Mouse (Mus musculus): Measurements from ENCODE around the gene Phactr3. TPM values are rescaled to one million over a fixed set of nuclear protein-coding genes. Genes with fewer than 3 reads are reported as not detected.

Phactr3 gene
- polyA plus RNA-seq, 1 experiment: not detected

DNA sequence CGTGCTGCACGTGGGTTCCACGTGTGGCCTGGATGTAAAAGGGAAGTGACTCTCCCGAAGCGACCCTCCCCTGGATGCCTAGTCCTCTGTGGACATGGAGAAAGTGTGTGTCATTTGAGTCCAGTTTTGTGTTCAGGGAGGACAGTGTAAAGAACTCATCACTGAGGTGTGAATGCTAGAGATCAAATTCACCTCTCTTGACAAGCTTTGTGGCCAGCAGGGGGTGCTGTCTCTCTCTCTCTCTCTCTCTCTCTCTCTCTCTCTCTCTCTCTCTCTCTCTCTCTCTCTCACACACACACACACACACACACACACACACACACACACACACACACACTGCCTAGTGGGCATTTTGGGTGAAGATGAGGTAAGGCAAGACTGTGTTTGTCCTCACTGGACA lies 168.5 kb downstream of the Phactr3 start:
- TF ChIP-seq POLR2A (IDR thresholded peaks at IDR 0.05; ENCODE audit: borderline replicate concordance, control insufficient read depth, low read depth, low read length) (no peak), CTCF (IDR thresholded peaks at IDR 0.05; ENCODE audit: control insufficient read depth, insufficient read depth, low read length) (no peak)
- Histone ChIP-seq H3K4me3 (replicated peaks; ENCODE audit: control insufficient read depth, low read depth, low read length) (no peak overlapping the region), H3K4me1 (ENCODE audit: control insufficient read depth, insufficient read depth, low read length) (no peaks in the 10 kb centered on the region), H3K27ac (ENCODE audit: control insufficient read depth, insufficient read depth, low read depth, low read length, poor library complexity) (no peak overlapping the region)
- 60% methylated on average over 5 of the region's 5 CpGs for WGBS

DNA sequence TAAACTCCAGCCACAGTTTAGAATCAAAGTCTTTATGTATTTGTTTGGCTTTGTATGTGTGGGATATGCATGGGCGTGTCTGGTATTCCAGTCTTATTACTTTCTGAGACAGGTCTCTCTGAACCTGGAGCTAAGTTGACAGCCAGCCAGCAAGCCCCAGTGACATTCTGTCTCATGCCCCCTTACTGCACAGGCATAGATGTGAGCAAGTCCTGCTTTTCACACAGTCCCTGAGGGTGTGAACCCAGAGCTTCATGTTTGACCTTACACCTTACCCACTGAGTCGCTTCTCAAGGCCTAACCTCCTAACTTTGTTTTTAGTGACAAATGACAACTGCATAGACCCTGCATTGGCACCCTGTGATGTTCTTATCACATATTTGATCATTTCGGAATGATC lies 169.9 kb downstream of the Phactr3 start:
- no peaks in the 10 kb centered on the region for H3K4me1 ChIP-seq (ENCODE audit: control insufficient read depth, insufficient read depth, low read length)
- no peak overlapping the region for H3K27ac ChIP-seq (ENCODE audit: control insufficient read depth, insufficient read depth, low read depth, low read length, poor library complexity)
- no peak for TF ChIP-seq POLR2A (IDR thresholded peaks at IDR 0.05; ENCODE audit: borderline replicate concordance, control insufficient read depth, low read depth, low read length)
- no peak for TF ChIP-seq CTCF (IDR thresholded peaks at IDR 0.05; ENCODE audit: control insufficient read depth, insufficient read depth, low read length)
- H3K4me3 ChIP-seq (replicated peaks; ENCODE audit: control insufficient read depth, low read depth, low read length): no peak overlapping the region
- WGBS: 75% methylated on average over 3 of the region's 3 CpGs

DNA sequence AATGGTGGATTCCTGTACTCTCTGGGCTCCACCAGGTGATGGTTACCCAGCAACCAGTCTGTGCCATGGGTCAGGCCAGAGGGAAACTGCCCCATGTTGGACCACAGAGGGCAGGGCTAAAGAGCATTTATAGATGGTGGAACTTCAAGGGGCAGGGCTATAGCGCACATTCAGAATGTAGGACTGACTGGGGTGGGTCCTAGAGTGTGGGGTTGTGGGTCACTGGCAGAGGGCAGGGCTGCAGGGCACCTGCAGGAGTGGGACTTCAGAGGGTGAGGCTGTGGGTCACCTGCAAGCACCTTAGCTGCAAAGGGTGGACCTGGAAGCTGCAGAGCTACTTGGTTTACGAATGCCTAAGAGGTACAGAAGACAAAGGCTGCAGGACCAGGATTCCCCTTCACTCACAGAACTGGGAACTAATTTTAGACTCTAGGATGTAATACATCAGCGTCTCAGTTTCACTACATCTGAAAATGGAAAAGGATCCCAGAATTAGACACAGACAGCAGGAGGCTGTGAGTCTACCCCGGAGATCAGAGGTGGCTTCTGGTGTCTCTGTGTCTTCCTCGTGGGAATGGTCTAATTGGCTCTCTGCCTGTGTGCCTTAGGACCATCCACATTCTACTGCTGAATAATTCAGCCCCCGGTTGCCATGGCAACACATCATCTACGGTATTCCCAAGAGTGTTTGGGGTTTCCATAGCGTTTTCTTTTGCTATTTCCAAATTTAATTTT lies 184.8 kb downstream of the Phactr3 start:
- Histone ChIP-seq H3K4me1 (ENCODE audit: control insufficient read depth, insufficient read depth, low read length) (no peaks in the 10 kb centered on the region), H3K4me3 (replicated peaks; ENCODE audit: control insufficient read depth, low read depth, low read length) (no peak overlapping the region), H3K27ac (ENCODE audit: control insufficient read depth, insufficient read depth, low read depth, low read length, poor library complexity) (no peak overlapping the region)
- WGBS: 75% methylated on average over 8 of the region's 8 CpGs
- TF ChIP-seq POLR2A (IDR thresholded peaks at IDR 0.05; ENCODE audit: borderline replicate concordance, control insufficient read depth, low read depth, low read length): no peak
- TF ChIP-seq CTCF (IDR thresholded peaks at IDR 0.05; ENCODE audit: control insufficient read depth, insufficient read depth, low read length): no peak

DNA sequence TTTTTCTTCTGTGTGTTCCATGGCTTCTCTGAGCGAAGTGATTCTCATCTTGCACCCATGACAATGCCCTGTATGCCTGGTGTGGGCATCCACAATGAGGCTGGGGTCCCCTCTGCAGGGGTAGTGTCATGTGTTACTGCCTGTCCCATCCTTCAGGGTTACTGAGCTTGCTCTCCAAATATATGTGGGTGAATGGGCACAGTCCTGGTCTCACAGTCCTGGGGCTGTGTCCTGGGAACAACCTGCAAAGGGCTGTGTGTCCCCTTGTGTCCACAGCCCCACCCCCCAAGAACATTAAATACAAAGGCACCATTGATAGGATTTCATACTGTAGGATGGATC lies 185.4 kb downstream of the Phactr3 start:
- 17% methylated on average over 1 of the region's 1 CpGs for WGBS
- Histone ChIP-seq H3K27ac (ENCODE audit: control insufficient read depth, insufficient read depth, low read depth, low read length, poor library complexity) (no peak overlapping the region), H3K4me3 (replicated peaks; ENCODE audit: control insufficient read depth, low read depth, low read length) (no peak overlapping the region), H3K4me1 (ENCODE audit: control insufficient read depth, insufficient read depth, low read length) (no peaks in the 10 kb centered on the region)
- TF ChIP-seq CTCF (IDR thresholded peaks at IDR 0.05; ENCODE audit: control insufficient read depth, insufficient read depth, low read length) (no peak), POLR2A (IDR thresholded peaks at IDR 0.05; ENCODE audit: borderline replicate concordance, control insufficient read depth, low read depth, low read length) (no peak)

DNA sequence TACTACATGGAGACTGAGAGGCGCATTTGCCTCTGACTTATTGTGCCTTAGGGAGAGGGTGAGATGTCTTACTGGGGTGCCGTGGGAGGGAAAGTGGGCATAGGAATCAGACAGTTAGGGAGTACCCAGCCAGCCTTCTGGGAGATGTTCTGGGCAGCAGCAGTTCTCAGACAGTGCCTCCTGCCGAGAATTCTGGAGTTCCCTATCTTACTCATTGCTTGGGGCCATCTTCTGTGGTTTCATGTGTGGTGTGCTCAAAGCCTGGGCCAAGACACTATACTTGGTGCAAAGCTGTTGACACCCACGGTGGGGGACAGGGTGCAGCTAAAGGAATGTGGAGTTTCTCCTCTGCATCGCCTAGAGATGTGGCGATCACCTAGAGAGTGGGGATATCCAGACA lies 185.9 kb downstream of the Phactr3 start:
- no peak overlapping the region for H3K4me3 ChIP-seq (replicated peaks; ENCODE audit: control insufficient read depth, low read depth, low read length)
- H3K27ac ChIP-seq (ENCODE audit: control insufficient read depth, insufficient read depth, low read depth, low read length, poor library complexity): no peak overlapping the region
- TF ChIP-seq POLR2A (IDR thresholded peaks at IDR 0.05; ENCODE audit: borderline replicate concordance, control insufficient read depth, low read depth, low read length) (no peak), CTCF (IDR thresholded peaks at IDR 0.05; ENCODE audit: control insufficient read depth, insufficient read depth, low read length) (no peak)
- H3K4me1 ChIP-seq (ENCODE audit: control insufficient read depth, insufficient read depth, low read length): no peaks in the 10 kb centered on the region
- 73% methylated on average over 6 of the region's 6 CpGs for WGBS

DNA sequence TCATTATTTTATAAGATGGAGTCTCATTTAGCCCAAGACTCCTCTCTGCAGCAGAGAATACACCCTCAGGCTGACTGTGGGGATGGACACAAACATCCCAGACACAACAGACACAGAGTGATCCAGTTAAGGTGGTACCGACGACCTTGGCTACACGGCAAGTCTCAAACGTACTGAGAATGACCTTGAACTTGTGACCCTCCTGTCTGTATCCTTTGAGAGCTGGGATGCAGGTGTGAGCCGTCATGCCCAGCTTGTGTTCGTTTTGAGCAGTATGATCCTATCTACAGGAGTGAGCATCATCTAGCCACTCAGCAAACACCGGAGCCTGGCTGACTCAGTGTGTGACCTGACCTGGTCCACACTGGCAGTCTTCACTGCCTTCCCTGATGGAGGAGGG lies 194.8 kb downstream of the Phactr3 start:
- Histone ChIP-seq H3K4me3 (replicated peaks; ENCODE audit: control insufficient read depth, low read depth, low read length) (no peak overlapping the region), H3K4me1 (ENCODE audit: control insufficient read depth, insufficient read depth, low read length) (no peaks in the 10 kb centered on the region), H3K27ac (ENCODE audit: control insufficient read depth, insufficient read depth, low read depth, low read length, poor library complexity) (no peak overlapping the region)
- TF ChIP-seq POLR2A (IDR thresholded peaks at IDR 0.05; ENCODE audit: borderline replicate concordance, control insufficient read depth, low read depth, low read length) (no peak), CTCF (IDR thresholded peaks at IDR 0.05; ENCODE audit: control insufficient read depth, insufficient read depth, low read length) (no peak)
- WGBS: 77% methylated on average over 7 of the region's 7 CpGs

DNA sequence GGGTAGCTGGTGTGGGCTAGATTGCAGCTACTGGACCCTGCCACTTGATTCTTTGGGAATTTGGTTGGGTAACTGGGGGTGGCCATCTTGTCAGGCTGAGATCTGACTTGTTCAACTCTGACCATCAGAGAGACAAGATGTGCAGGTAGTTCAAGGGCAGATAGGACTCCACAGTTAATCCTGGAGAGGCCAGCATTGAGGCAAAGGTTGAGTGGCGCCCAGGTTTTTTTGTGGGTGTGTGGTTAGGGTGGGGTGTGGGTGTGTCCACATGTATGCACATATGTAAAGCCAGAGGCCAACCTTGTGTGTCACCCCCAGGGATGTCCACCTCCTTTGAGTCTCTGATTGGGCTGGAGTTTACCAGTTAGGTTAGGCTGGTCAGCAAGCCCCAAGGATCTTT lies 197.5 kb downstream of the Phactr3 start:
- H3K4me1 ChIP-seq (ENCODE audit: control insufficient read depth, insufficient read depth, low read length): no peaks in the 10 kb centered on the region
- 67% methylated on average over 1 of the region's 1 CpGs for WGBS
- H3K4me3 ChIP-seq (replicated peaks; ENCODE audit: control insufficient read depth, low read depth, low read length): no peak overlapping the region
- H3K27ac ChIP-seq (ENCODE audit: control insufficient read depth, insufficient read depth, low read depth, low read length, poor library complexity): no peak overlapping the region
- TF ChIP-seq CTCF (IDR thresholded peaks at IDR 0.05; ENCODE audit: control insufficient read depth, insufficient read depth, low read length) (no peak), POLR2A (IDR thresholded peaks at IDR 0.05; ENCODE audit: borderline replicate concordance, control insufficient read depth, low read depth, low read length) (no peak)

DNA sequence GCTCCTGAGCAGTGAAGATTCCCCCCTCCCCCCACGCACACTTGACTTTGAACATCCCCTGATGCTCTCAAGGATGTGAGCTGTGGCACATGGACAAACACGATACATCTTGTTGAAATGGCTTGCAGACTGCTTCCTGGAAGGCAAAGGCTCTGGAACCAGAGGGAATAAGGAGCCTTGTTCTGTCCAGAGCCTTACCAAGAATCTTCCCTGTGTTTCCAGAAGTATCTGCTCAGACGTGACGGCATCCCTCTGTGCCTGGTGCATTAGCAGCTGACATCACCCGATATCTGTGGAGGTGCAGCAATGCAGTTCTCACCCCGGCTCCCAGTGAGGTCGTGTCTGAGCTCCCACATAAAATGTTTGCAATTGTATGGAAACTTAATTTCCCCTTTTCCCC lies 201.0 kb downstream of the Phactr3 start:
- Histone ChIP-seq H3K27ac (ENCODE audit: control insufficient read depth, insufficient read depth, low read depth, low read length, poor library complexity) (no peak overlapping the region), H3K4me1 (ENCODE audit: control insufficient read depth, insufficient read depth, low read length) (no peaks in the 10 kb centered on the region), H3K4me3 (replicated peaks; ENCODE audit: control insufficient read depth, low read depth, low read length) (no peak overlapping the region)
- 78% methylated on average over 7 of the region's 7 CpGs for WGBS
- TF ChIP-seq CTCF (IDR thresholded peaks at IDR 0.05; ENCODE audit: control insufficient read depth, insufficient read depth, low read length): no peak
- TF ChIP-seq POLR2A (IDR thresholded peaks at IDR 0.05; ENCODE audit: borderline replicate concordance, control insufficient read depth, low read depth, low read length): no peak

DNA sequence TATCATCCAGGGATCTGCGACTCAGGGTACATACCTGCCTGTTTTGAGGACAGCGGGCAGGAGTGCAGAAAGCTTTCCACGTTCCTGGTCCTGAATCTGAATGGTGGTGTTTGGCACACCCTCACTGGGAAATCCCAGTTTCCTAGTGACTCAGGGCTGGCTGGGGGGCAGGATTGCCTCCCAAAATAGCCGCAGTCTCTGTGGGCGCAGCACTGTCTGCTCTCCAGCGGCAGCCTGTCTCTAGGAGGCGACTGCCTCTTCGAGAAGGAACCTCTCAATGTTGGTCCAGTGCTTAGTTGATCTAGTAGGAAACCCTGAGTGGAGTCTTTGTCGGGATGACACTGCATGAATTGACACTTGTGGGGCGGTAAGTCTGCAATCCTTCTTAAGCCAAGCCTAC lies 202.5 kb downstream of the Phactr3 start:
- Histone ChIP-seq H3K4me1 (ENCODE audit: control insufficient read depth, insufficient read depth, low read length) (no peaks in the 10 kb centered on the region), H3K4me3 (replicated peaks; ENCODE audit: control insufficient read depth, low read depth, low read length) (no peak overlapping the region), H3K27ac (ENCODE audit: control insufficient read depth, insufficient read depth, low read depth, low read length, poor library complexity) (no peak overlapping the region)
- WGBS: 79% methylated on average over 10 of the region's 10 CpGs
- TF ChIP-seq CTCF (IDR thresholded peaks at IDR 0.05; ENCODE audit: control insufficient read depth, insufficient read depth, low read length) (no peak), POLR2A (IDR thresholded peaks at IDR 0.05; ENCODE audit: borderline replicate concordance, control insufficient read depth, low read depth, low read length) (no peak)
